Mouse (Mus musculus) heart, postnatal 0 days (tissue): Measurements from ENCODE around the gene Apobr. TPM values are rescaled to one million over a fixed set of nuclear protein-coding genes. Genes with fewer than 3 reads are reported as not detected.
A peak's percentile ranks its signal among the peaks of the same experiment; 100 is the strongest.

Source experiments
- ATAC-seq: fragments of 200-750 bp; cut with Nextera tagmentation; 2 replicates; pipeline ENCODE4 v1.8.0; 2017; ENCODE audit warnings: low read depth, moderate number of reproducible peaks, moderate library complexity; ENCODE audit not compliant: insufficient read depth
- DNase-seq: peaks from one replicate; pipeline ENCODE4 v3.0.0-alpha.2; 2016; ENCODE audit warnings: low spot score
- H3K27ac ChIP-seq: fragments of 300-500 bp; sonication (generic); 2 replicates; pipeline ENCODE4 v1.5.1; 2014; ENCODE audit warnings: low read depth, mild to moderate bottlenecking
- H3K27me3 ChIP-seq: fragments of 300-500 bp; sonication (generic); 2 replicates; pipeline ENCODE4 v1.6.1; 2014; ENCODE audit warnings: low read length, mixed read lengths; ENCODE audit not compliant: control insufficient read depth, insufficient read depth
- H3K36me3 ChIP-seq: fragments of 300-500 bp; sonication (generic); replicated peaks from 2 replicates; pipeline ENCODE4 v1.6.1; 2014; ENCODE audit warnings: low read length, mixed read lengths; ENCODE audit not compliant: control insufficient read depth, insufficient read depth
- H3K4me1 ChIP-seq: fragments of 300-500 bp; sonication (generic); 2 replicates; pipeline ENCODE4 v1.6.1; 2014; ENCODE audit warnings: antibody characterized with exemption; ENCODE audit not compliant: control insufficient read depth, insufficient read depth
- H3K4me2 ChIP-seq: fragments of 300-500 bp; sonication (generic); 2 replicates; pipeline ENCODE4 v1.6.1; 2014; ENCODE audit warnings: low read depth, mild to moderate bottlenecking, low read length, moderate library complexity
- H3K4me3 ChIP-seq: fragments of 300-500 bp; sonication (generic); 2 replicates; pipeline ENCODE4 v1.5.1; 2014; ENCODE audit warnings: low read depth, low read length
- H3K9ac ChIP-seq: fragments of 300-500 bp; sonication (generic); replicated peaks from 2 replicates; pipeline ENCODE4 v1.6.1; 2014; ENCODE audit warnings: low read depth, low read length, mixed read lengths
- H3K9me3 ChIP-seq: fragments of 300-500 bp; sonication (generic); replicated peaks from 2 replicates; pipeline ENCODE4 v1.6.1; 2016; ENCODE audit warnings: low read length; ENCODE audit not compliant: control insufficient read depth
- CTCF ChIP-seq: IDR thresholded peaks from 2 replicates; pipeline ENCODE4 v1.5.1; 2016; ENCODE audit warnings: antibody characterized with exemption, control low read depth, low read depth
- EP300 ChIP-seq: IDR thresholded peaks from 2 replicates; pipeline ENCODE4 v1.6.1; 2016; ENCODE audit warnings: antibody characterized with exemption, low read depth
- WGBS: fragments of 180-500 bp; shearing (Covaris S2); extraction: QIAGEN DNeasy Blood & Tissue Kit; methylation state at CpG from one replicate; pipeline ENCODE4 v1.1.7; 2014; 5-methylcytosine and 5-hydroxymethylcytosine counted together
- polyA plus RNA-seq: library from polyadenylated mRNA; unstranded; fragments of >200 nt; fragmentation: Nextera tagmentation; extraction: Ambion mirVana; gene quantifications from 2 replicates; pipeline ENCODE4 v1.2.1, GENCODE M21; 2015
- total RNA-seq: library from RNA; depleted of rRNA; stranded (reverse); fragments of >200 nt; gene quantifications from 2 replicates; pipeline ENCODE4 v1.2.3, GENCODE M21; 2014; ENCODE audit warnings: low replicate concordance

The Apobr gene
- total and polyA plus RNA-seq, 2 experiments from 2014 or later, result 0.34 TPM; not detected in 1

DNA sequence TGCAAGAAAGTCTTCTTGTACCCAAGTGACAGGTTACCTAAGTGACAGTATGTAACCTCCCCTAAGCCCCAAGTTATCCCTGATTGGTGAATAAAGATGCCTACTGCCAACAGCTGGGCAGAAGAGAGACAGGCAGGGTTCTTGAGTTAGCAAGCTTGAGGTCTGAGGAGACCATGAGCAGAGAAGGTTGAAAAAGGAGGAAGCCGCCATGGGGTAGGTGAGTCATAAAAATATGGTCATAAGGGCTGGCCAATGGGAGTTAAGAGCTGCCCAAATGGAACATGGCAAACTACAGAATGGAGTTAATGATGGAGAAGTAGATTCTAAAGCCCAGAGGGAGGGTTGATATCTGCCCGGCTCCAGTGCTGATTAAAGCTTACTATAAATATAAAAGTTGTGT is 39.1 kb upstream of the Apobr start:
- no peak for TF ChIP-seq CTCF
- no peak for TF ChIP-seq EP300
- DNase-seq, result no peak
- no peak overlapping the region for H3K27ac ChIP-seq
- no peaks in the 10 kb centered on the region for H3K9me3 ChIP-seq
- no peaks in the 10 kb centered on the region for H3K4me1 ChIP-seq
- peaks cover 64% of the 10 kb centered on the region for H3K36me3 ChIP-seq
- ATAC-seq, result no peak
- WGBS, result 77% methylated on average over 2 of the region's 2 CpGs
- no peak overlapping the region for H3K4me2 ChIP-seq
- no peak overlapping the region for H3K9ac ChIP-seq
- no peak overlapping the region for H3K4me3 ChIP-seq
- H3K27me3 ChIP-seq, result no peaks in the 10 kb centered on the region

DNA sequence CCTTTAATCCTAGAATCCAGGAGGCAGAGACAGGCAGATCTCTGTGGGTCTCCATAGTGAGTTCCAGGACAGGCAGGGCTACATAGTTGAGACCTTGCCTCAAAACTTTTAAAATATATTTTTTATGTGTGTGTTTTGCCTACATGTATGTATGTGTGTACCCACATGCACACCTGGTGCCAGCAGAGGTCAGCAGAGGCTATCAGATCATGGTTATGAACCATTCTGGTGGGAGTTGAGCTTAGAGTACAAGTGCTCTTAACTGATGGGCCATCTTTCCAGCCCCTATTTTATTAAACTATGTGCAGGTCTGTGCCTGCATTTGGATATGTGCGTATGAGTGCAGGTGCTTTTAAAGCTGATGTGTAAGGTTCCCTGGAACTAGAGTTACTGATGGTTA is 29.9 kb upstream of the Apobr start:
- H3K9ac ChIP-seq, result no peak overlapping the region
- DNase-seq (no peak), ATAC-seq (no peak)
- H3K4me3 ChIP-seq, result no peak overlapping the region
- peaks cover 96% of the 10 kb centered on the region for H3K36me3 ChIP-seq
- H3K4me1 ChIP-seq, result no peaks in the 10 kb centered on the region
- H3K27me3 ChIP-seq, result no peaks in the 10 kb centered on the region
- TF ChIP-seq CTCF, result no peak
- no peak for TF ChIP-seq EP300
- 85% methylated on average over 1 of the region's 1 CpGs for WGBS
- no peak overlapping the region for H3K4me2 ChIP-seq
- H3K27ac ChIP-seq, result no peak overlapping the region
- no peaks in the 10 kb centered on the region for H3K9me3 ChIP-seq

DNA sequence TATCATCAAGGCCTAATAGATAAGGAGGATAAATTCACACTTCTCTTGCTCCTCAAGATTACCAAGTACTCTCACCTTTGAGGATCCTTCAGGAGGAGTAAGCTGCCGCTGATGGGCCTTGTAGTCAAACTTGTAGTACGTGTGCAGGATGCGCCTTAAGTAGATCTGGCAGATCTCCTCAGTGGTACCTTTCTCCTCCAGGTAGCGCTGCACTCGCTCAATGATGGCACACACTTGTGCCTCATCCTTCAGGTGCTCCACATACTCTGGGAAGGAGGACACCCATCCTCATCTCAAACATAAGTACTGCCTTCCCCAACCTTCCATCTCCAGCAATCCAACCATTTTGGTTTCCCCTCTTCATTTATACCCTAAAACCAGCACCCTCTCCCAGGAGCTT is 28.1 kb upstream of the Apobr start:
- ATAC-seq (no peak), DNase-seq (no peak)
- H3K9me3 ChIP-seq, result no peaks in the 10 kb centered on the region
- H3K9ac ChIP-seq, result no peak overlapping the region
- peaks cover 90% of the 10 kb centered on the region for H3K36me3 ChIP-seq
- H3K4me1 ChIP-seq, result no peaks in the 10 kb centered on the region
- 91% methylated on average over 5 of the region's 5 CpGs for WGBS
- no peak overlapping the region for H3K4me3 ChIP-seq
- H3K4me2 ChIP-seq, result no peak overlapping the region
- H3K27ac ChIP-seq, result no peak overlapping the region
- TF ChIP-seq EP300 (no peak), CTCF (no peak)
- H3K27me3 ChIP-seq, result no peaks in the 10 kb centered on the region

DNA sequence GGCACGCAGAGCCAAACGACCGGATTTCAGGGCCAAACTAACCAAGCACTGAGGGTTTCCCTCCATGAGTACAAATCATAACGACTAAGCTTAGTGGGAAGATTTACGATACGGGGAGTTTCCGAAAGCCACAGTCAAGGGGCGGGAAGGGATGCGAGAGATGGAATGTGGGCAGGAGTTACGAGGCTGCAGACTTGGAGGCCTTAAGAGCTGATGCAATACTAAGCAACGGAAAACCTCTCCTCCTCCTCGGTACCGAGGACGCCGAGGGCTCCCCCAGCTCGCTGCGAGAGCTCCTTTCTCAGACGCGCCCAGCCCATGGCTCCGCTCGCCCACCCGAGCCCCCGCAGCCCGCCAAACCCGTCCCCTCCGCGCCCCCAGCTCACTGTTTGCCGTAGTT is 19.0 kb upstream of the Apobr start:
- peak overlapping the region; percentile 90 for H3K9ac ChIP-seq
- H3K4me3 ChIP-seq, result peak overlapping the region; percentile 95
- H3K27ac ChIP-seq, result peak overlapping the region; percentile 86
- under 1% methylated on average over 18 of the region's 28 CpGs for WGBS
- no peaks in the 10 kb centered on the region for H3K9me3 ChIP-seq
- H3K4me1 ChIP-seq, result peaks cover 4% of the 10 kb centered on the region; the same call in 1 of the 2 replicates
- H3K27me3 ChIP-seq, result no peaks in the 10 kb centered on the region
- peak; percentile 46 for DNase-seq
- no peak for TF ChIP-seq EP300
- TF ChIP-seq CTCF, result no peak
- ATAC-seq, result peak; percentile 47
- H3K4me2 ChIP-seq, result peak overlapping the region; percentile 72
- peaks cover 39% of the 10 kb centered on the region for H3K36me3 ChIP-seq

DNA sequence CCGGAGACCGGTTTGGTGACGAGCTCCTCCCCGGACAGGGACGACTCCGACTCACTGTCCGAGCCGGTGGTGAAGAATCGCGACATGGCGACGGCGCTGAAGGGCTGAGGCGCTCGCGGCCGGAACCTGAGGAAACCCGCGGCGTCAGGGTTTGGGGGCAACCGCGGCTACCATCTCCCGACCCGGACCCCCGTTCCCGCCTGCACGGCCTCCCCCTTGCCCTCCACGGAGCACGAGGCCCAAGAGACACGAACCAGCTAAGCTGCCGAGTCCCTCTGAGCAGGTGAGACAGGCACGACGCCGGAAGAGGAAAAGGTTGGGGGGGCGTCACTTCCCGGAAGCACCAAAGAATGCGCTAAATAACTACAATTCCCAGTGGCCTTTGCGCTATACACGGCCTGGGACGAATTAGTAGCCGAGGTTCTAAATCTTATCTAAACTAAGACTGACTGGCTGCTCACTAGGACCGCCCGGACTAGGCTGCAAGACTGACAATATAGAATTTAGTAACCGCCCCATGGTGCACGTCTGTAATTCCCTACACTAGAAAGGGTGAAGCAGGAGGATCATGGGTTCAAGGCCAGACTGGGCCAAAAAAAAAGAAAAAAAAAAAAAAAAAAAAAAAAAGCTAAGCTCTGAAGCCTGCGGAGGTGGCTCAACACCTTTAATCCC is 18.5 kb upstream of the Apobr start, which contains the start of gene Eif3c:
Gene Eif3c, minus strand, starts transcription at position 318 of the 672 bp plus-strand sequence.
- under 1% methylated on average over 46 of the region's 46 CpGs for WGBS
- Histone ChIP-seq H3K9ac (peak within 1 kb of the TSS; percentile 90), H3K27ac (peak within 1 kb of the TSS; percentile 86), H3K4me2 (peak within 1 kb of the TSS; percentile 72), H3K4me1 (peaks cover 4% of the 10 kb centered on the region; the same call in 1 of the 2 replicates), H3K36me3 (peaks cover 34% of the 10 kb centered on the region), H3K27me3 (no peaks in the 10 kb centered on the region), H3K9me3 (no peaks in the 10 kb centered on the region), H3K4me3 (peak within 1 kb of the TSS; percentile 95)
- TF ChIP-seq CTCF (no peak), EP300 (no peak; the same call in 1 of the 2 replicates)
- DNase-seq (peak; percentile 93), ATAC-seq (peak; percentile 94)

DNA sequence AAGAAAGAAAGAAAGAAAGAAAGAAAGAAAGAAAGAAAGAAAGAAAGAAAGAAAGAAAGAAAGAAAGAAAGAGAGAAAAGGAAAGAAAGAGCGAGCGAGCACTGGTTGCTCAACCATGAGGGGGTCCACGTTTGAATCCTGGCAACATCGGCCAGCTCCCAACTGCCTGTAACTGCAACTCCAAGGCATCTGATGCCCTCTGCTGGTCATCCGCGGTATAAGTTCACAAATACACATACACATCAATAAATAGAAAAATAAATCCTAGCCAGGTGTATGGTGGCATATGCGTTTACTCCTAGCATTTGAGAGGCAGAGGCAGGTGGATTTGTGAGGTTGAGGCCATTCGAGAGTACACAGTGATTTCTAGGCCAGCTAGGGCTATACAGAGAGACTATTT is 7.8 kb upstream of the Apobr start:
- no peak for DNase-seq
- Histone ChIP-seq H3K9ac (no peak overlapping the region), H3K4me2 (no peak overlapping the region), H3K27me3 (no peaks in the 10 kb centered on the region), H3K36me3 (peaks cover 19% of the 10 kb centered on the region; the same call in 1 of the 2 replicates), H3K4me3 (no peak overlapping the region), H3K4me1 (no peaks in the 10 kb centered on the region), H3K27ac (no peak overlapping the region), H3K9me3 (no peaks in the 10 kb centered on the region)
- 54% methylated on average over 8 of the region's 8 CpGs for WGBS
- TF ChIP-seq CTCF (peak; percentile 52), EP300 (no peak)
- ATAC-seq, result no peak
